Mouse (Mus musculus) heart, adult 2 months (tissue): ENCODE data around the gene Lrwd1. TPM values are rescaled to one million over a fixed set of nuclear protein-coding genes. Genes with fewer than 3 reads are reported as not detected.

Experiments used
- DNase-seq, 2 experiments: peaks; one replicate each; pipeline ENCODE4 v3.0.0; 2021
- H3K27ac ChIP-seq: fragments of 200-600 bp; 2 replicates; pipeline ENCODE4 v1.8.1; 2022
- H3K27me3 ChIP-seq: fragments of 200-500 bp; 2 replicates; pipeline ENCODE4 v1.6.1; 2012; ENCODE audit warnings: mild to moderate bottlenecking, low read length, inconsistent platforms, mixed read lengths; ENCODE audit not compliant: control insufficient read depth, insufficient read depth
- H3K36me3 ChIP-seq: fragments of 200-500 bp; 2 replicates; pipeline ENCODE4 v1.6.1; 2012; ENCODE audit warnings: low read length, inconsistent platforms; ENCODE audit not compliant: control insufficient read depth, insufficient read depth
- H3K4me1 ChIP-seq: fragments of 200-500 bp; 2 replicates; pipeline ENCODE4 v1.6.1; 2011; ENCODE audit warnings: low read length; ENCODE audit not compliant: control insufficient read depth, insufficient read depth
- H3K4me3 ChIP-seq: fragments of 200-600 bp; 2 replicates; pipeline ENCODE4 v1.8.1; 2022
- H3K79me2 ChIP-seq: fragments of 200-500 bp; replicated peaks from 2 replicates; pipeline ENCODE4 v1.6.1; 2012; ENCODE audit warnings: mild to moderate bottlenecking, inconsistent platforms, low read length, moderate library complexity, mixed read lengths; ENCODE audit not compliant: control insufficient read depth, insufficient read depth
- H3K9ac ChIP-seq: fragments of 200-500 bp; 2 replicates; pipeline ENCODE4 v1.6.1; 2012; ENCODE audit warnings: low read depth, mild to moderate bottlenecking, control low read depth, inconsistent platforms, low read length, mixed read lengths
- CTCF ChIP-seq: fragments of 200-600 bp; IDR thresholded peaks from 2 replicates; pipeline ENCODE4 v1.8.1; 2022; ENCODE audit warnings: antibody characterized with exemption, mild to moderate bottlenecking, moderate library complexity
- EP300 ChIP-seq: fragments of 200-500 bp; IDR thresholded peaks from 2 replicates; pipeline ENCODE4 v1.6.1; 2011; ENCODE audit warnings: low read depth, low read length, control low read depth; ENCODE audit not compliant: insufficient read depth
- POLR2A ChIP-seq: fragments of 200-500 bp; IDR thresholded peaks from 2 replicates; pipeline ENCODE4 v1.6.1; 2011; ENCODE audit warnings: mild to moderate bottlenecking, low read depth, low read length, control low read depth; ENCODE audit not compliant: insufficient read depth
- WGBS: fragments of 180-500 bp; shearing (Covaris S2); methylation state at CpG from one replicate; pipeline ENCODE4 v1.1.7; 2018; 5-methylcytosine and 5-hydroxymethylcytosine counted together
- intact Hi-C: fragments of 180-260 bp; cut with DNase I; formaldehyde crosslinking; loops from one replicate; pipeline ENCODE4 v1.15.1; 2025
- polyA plus RNA-seq: library from polyadenylated mRNA; depleted of rRNA; stranded (reverse); fragments of >200 nt; gene quantifications from 2 replicates; pipeline ENCODE4 v1.2.3, GENCODE M21; 2012
- total RNA-seq, 2 experiments: library from RNA; stranded (reverse); gene quantifications; 2 replicates each; pipeline ENCODE4 v1.2.3; 2021

Lrwd1 gene
- total and polyA plus RNA-seq, 3 experiments, result 5.4 to 11.5 (median 5.5) TPM

GRCm38 (mm10) chr5:136104511-136104910, 31.4 kb downstream of the Lrwd1 start:
- intact Hi-C loops, result no loop called here
- DNase-seq, result no peak
- no peak overlapping the region for H3K27ac ChIP-seq
- H3K36me3 ChIP-seq, result no peaks in the 10 kb centered on the region
- no peaks in the 10 kb centered on the region for H3K79me2 ChIP-seq
- WGBS, result 87% methylated on average over 5 of the region's 5 CpGs
- TF ChIP-seq EP300, result no peak
- peak; percentile 59 for TF ChIP-seq CTCF
- 0 out of 2 replicates have a peak, but pooled peaks cover 1% of the 10 kb centered on the region for H3K27me3 ChIP-seq
- H3K4me3 ChIP-seq, result no peak overlapping the region
- no peaks in the 10 kb centered on the region for H3K4me1 ChIP-seq
- no peak overlapping the region for H3K9ac ChIP-seq

- no peaks in the 10 kb centered on the region for H3K4me1 ChIP-seq
- WGBS, result 15% methylated on average over 41 of the region's 41 CpGs
- TF ChIP-seq POLR2A (no peak), CTCF (peak; percentile 92)
- H3K27ac ChIP-seq, result no peak overlapping the region
- intact Hi-C loops, result no loop called here
- peak; percentile 64 to 67 for DNase-seq
- H3K36me3 ChIP-seq, result no peaks in the 10 kb centered on the region
- no peak overlapping the region for H3K4me3 ChIP-seq
- H3K79me2 ChIP-seq, result no peaks in the 10 kb centered on the region
- 0 out of 2 replicates have a peak overlapping the region, but pooled peaks have one; percentile 14 for H3K9ac ChIP-seq
- 0 out of 2 replicates have a peak, but pooled peaks cover 1% of the 10 kb centered on the region for H3K27me3 ChIP-seq
These were observed 33.6 kb downstream of the Lrwd1 start for GRCm38 (mm10) chr5:136102099-136102820.

GRCm38 (mm10) chr5:136098536-136098935, 37.3 kb downstream of the Lrwd1 start:
- H3K27ac ChIP-seq, result no peak overlapping the region
- intact Hi-C loops, result no loop called here
- 68% methylated on average over 10 of the region's 10 CpGs for WGBS
- H3K9ac ChIP-seq, result no peak overlapping the region
- TF ChIP-seq EP300 (no peak), POLR2A (no peak), CTCF (no peak)
- no peaks in the 10 kb centered on the region for H3K79me2 ChIP-seq
- H3K4me1 ChIP-seq, result no peaks in the 10 kb centered on the region
- 0 out of 2 replicates have a peak, but pooled peaks cover 1% of the 10 kb centered on the region for H3K27me3 ChIP-seq
- DNase-seq, result no peak
- no peaks in the 10 kb centered on the region for H3K36me3 ChIP-seq
- no peak overlapping the region for H3K4me3 ChIP-seq

- no peaks in the 10 kb centered on the region for H3K36me3 ChIP-seq
- 71% methylated on average over 7 of the region's 7 CpGs for WGBS
- no peaks in the 10 kb centered on the region for H3K27me3 ChIP-seq
- H3K9ac ChIP-seq, result no peak overlapping the region
- TF ChIP-seq EP300 (no peak), POLR2A (no peak), CTCF (no peak)
- H3K27ac ChIP-seq, result no peak overlapping the region
- intact Hi-C loops, result no loop called here
- H3K79me2 ChIP-seq, result no peaks in the 10 kb centered on the region
- no peak overlapping the region for H3K4me3 ChIP-seq
- no peaks in the 10 kb centered on the region for H3K4me1 ChIP-seq
- no peak for DNase-seq
These were observed 40.8 kb downstream of the Lrwd1 start for GRCm38 (mm10) chr5:136095089-136095488.

- H3K27ac ChIP-seq, result no peak overlapping the region
- intact Hi-C loops, result no loop called here
- no peaks in the 10 kb centered on the region for H3K27me3 ChIP-seq
- no peaks in the 10 kb centered on the region for H3K4me1 ChIP-seq
- DNase-seq, result no peak
- no peak overlapping the region for H3K9ac ChIP-seq
- WGBS, result 45% methylated on average over 8 of the region's 8 CpGs
- TF ChIP-seq CTCF, result no peak
- TF ChIP-seq EP300, result no peak
- no peak for TF ChIP-seq POLR2A
- no peaks in the 10 kb centered on the region for H3K36me3 ChIP-seq
- H3K4me3 ChIP-seq, result no peak overlapping the region
- H3K79me2 ChIP-seq, result no peaks in the 10 kb centered on the region
These were observed 41.4 kb downstream of the Lrwd1 start for GRCm38 (mm10) chr5:136094249-136095010.

GRCm38 (mm10) chr5:136091927-136092326, 43.9 kb downstream of the Lrwd1 start:
- Histone ChIP-seq H3K27me3 (no peaks in the 10 kb centered on the region), H3K36me3 (no peaks in the 10 kb centered on the region), H3K9ac (no peak overlapping the region), H3K4me1 (no peaks in the 10 kb centered on the region; the same call in 1 of the 2 replicates), H3K27ac (no peak overlapping the region), H3K79me2 (no peaks in the 10 kb centered on the region), H3K4me3 (no peak overlapping the region)
- WGBS, result 71% methylated on average over 5 of the region's 5 CpGs
- no peak for DNase-seq
- intact Hi-C loops, result no loop called here
- TF ChIP-seq CTCF (no peak), POLR2A (no peak), EP300 (no peak)
